Mouse (Mus musculus) hindbrain, postnatal 0 days (tissue): ENCODE data around the gene Slc43a1. TPM values are rescaled to one million over a fixed set of nuclear protein-coding genes. Genes with fewer than 3 reads are reported as not detected.
"Not testable (repeated sequence)": the region's sequence is repeated elsewhere in the genome, so short reads cannot be mapped to it uniquely, and the experiment has no call there.

Experiments used
- ATAC-seq: fragments of 200-750 bp; cut with Nextera tagmentation; 2 replicates; pipeline ENCODE4 v1.8.0; 2017; ENCODE audit warnings: mild to moderate bottlenecking, moderate TSS enrichment, moderate library complexity
- DNase-seq: peaks from one replicate; pipeline ENCODE4 v3.0.0-alpha.2; 2015; ENCODE audit warnings: low spot score
- H3K27ac ChIP-seq: fragments of 300-500 bp; sonication (generic); 2 replicates; pipeline ENCODE4 v1.5.1; 2014; ENCODE audit warnings: mild to moderate bottlenecking
- H3K27me3 ChIP-seq: fragments of 300-500 bp; sonication (generic); 2 replicates; pipeline ENCODE4 v1.6.1; 2014; ENCODE audit warnings: low read length, mixed read lengths; ENCODE audit not compliant: insufficient read depth
- H3K36me3 ChIP-seq: fragments of 300-500 bp; sonication (generic); 2 replicates; pipeline ENCODE4 v1.6.1; 2014; ENCODE audit warnings: low read length, mixed read lengths; ENCODE audit not compliant: insufficient read depth
- H3K4me1 ChIP-seq: fragments of 300-500 bp; sonication (generic); 2 replicates; pipeline ENCODE4 v1.6.1; 2014; ENCODE audit warnings: antibody characterized with exemption, low read length, mixed read lengths; ENCODE audit not compliant: insufficient read depth
- H3K4me2 ChIP-seq: fragments of 300-500 bp; sonication (generic); 2 replicates; pipeline ENCODE4 v1.6.1; 2014; ENCODE audit warnings: low read depth, mild to moderate bottlenecking, low read length, moderate library complexity, mixed read lengths
- H3K4me3 ChIP-seq: fragments of 300-500 bp; sonication (generic); 2 replicates; pipeline ENCODE4 v1.5.1; 2014; ENCODE audit warnings: low read length
- H3K9ac ChIP-seq: fragments of 300-500 bp; sonication (generic); replicated peaks from 2 replicates; pipeline ENCODE4 v1.6.1; 2014; ENCODE audit warnings: mild to moderate bottlenecking, low read length, moderate library complexity, mixed read lengths
- H3K9me3 ChIP-seq: fragments of 300-500 bp; sonication (generic); 2 replicates; pipeline ENCODE4 v1.6.1; 2016; ENCODE audit warnings: low read length, mixed read lengths
- CTCF ChIP-seq: IDR thresholded peaks from 2 replicates; pipeline ENCODE4 v1.5.1; 2016; ENCODE audit warnings: antibody characterized with exemption, control low read depth, low read depth
- WGBS: fragments of 180-500 bp; shearing (Covaris S2); extraction: QIAGEN DNeasy Blood & Tissue Kit; methylation state at CpG from one replicate; pipeline ENCODE4 v1.1.7; 2014; 5-methylcytosine and 5-hydroxymethylcytosine counted together
- polyA plus RNA-seq: library from polyadenylated mRNA; unstranded; fragments of >200 nt; fragmentation: Nextera tagmentation; extraction: Ambion mirVana; gene quantifications from 2 replicates; pipeline ENCODE4 v1.2.1, GENCODE M21; 2015
- total RNA-seq: library from RNA; depleted of rRNA; stranded (reverse); fragments of >200 nt; gene quantifications from 2 replicates; pipeline ENCODE4 v1.2.3, GENCODE M21; 2014; rRNA removed

The Slc43a1 gene
- total and polyA plus RNA-seq, 2 experiments from 2014 or later: 1.3 to 5.8 TPM

- no peak overlapping the region; the same call in 1 of the 2 replicates for H3K27ac ChIP-seq
Measured at GRCm38 (mm10) chr2:84889316-84890044, 50.8 kb downstream of the Slc43a1 start.

GRCm38 (mm10) chr2:84890045-84890340 is 51.3 kb downstream of the Slc43a1 start:
- peak; percentile 83 for TF ChIP-seq CTCF
- Histone ChIP-seq H3K9ac (no peak overlapping the region), H3K4me1 (no peaks in the 10 kb centered on the region; the same call in none of the 2 replicates), H3K4me2 (no peak overlapping the region), H3K4me3 (no peak overlapping the region), H3K9me3 (no peaks in the 10 kb centered on the region), H3K27me3 (peaks cover 20% of the 10 kb centered on the region; the same call in 1 of the 2 replicates), H3K27ac (no peak overlapping the region), H3K36me3 (no peaks in the 10 kb centered on the region)
- ATAC-seq (peak; percentile 33; the same call in 1 of the 2 replicates), DNase-seq (peak; percentile 88)
- WGBS: under 1% methylated on average over 5 of the region's 5 CpGs

More at GRCm38 (mm10) chr2:84889316-84890044, 50.8 kb downstream of the Slc43a1 start:
- Histone ChIP-seq H3K4me1 (no peaks in the 10 kb centered on the region; the same call in none of the 2 replicates), H3K9ac (peak overlapping the region; percentile 37; the same call in 1 of the 2 replicates), H3K9me3 (no peaks in the 10 kb centered on the region), H3K36me3 (no peaks in the 10 kb centered on the region), H3K27me3 (peaks cover 25% of the 10 kb centered on the region; the same call in 1 of the 2 replicates), H3K4me2 (peak overlapping the region; percentile 60), H3K4me3 (peak overlapping the region; percentile 32)
- TF ChIP-seq CTCF: no peak
- DNase-seq (no peak), ATAC-seq (0 out of 2 replicates have a peak, but pooled peaks have one; percentile 1)
- WGBS: 11% methylated on average over 14 of the region's 14 CpGs

GRCm38 (mm10) chr2:84893359-84893758 is 54.7 kb downstream of the Slc43a1 start:
- Histone ChIP-seq H3K36me3 (no peaks in the 10 kb centered on the region), H3K9ac (no peak overlapping the region), H3K4me2 (no peak overlapping the region), H3K4me3 (no peak overlapping the region), H3K27me3 (0 out of 2 replicates have a peak, but pooled peaks cover 3% of the 10 kb centered on the region), H3K27ac (no peak overlapping the region), H3K4me1 (no peaks in the 10 kb centered on the region; the same call in 1 of the 2 replicates), H3K9me3 (no peaks in the 10 kb centered on the region)
- no peak for ATAC-seq
- TF ChIP-seq CTCF: no peak
- no peak for DNase-seq
- WGBS: 50% methylated on average over 6 of the region's 6 CpGs

GRCm38 (mm10) chr2:84895495-84896198 is 57.0 kb downstream of the Slc43a1 start:
- ATAC-seq: no peak
- H3K9ac ChIP-seq: no peak overlapping the region
- TF ChIP-seq CTCF: no peak

GRCm38 (mm10) chr2:84896686-84897085 is 58.0 kb downstream of the Slc43a1 start:
- not testable (repeated sequence) for H3K4me2 ChIP-seq, H3K4me1 ChIP-seq, H3K9me3 ChIP-seq, H3K9ac ChIP-seq, DNase-seq, ATAC-seq, H3K36me3 ChIP-seq, H3K27me3 ChIP-seq, H3K27ac ChIP-seq, H3K4me3 ChIP-seq
- WGBS: 94% methylated on average over 6 of the region's 6 CpGs

More at GRCm38 (mm10) chr2:84895495-84896198, 57.0 kb downstream of the Slc43a1 start:
- no peaks in the 10 kb centered on the region for H3K4me1 ChIP-seq
- H3K4me3 ChIP-seq: no peak overlapping the region
- H3K4me2 ChIP-seq: no peak overlapping the region
- DNase-seq: no peak
- 0 out of 2 replicates have a peak, but pooled peaks cover 3% of the 10 kb centered on the region for H3K27me3 ChIP-seq
- WGBS: 77% methylated on average over 4 of the region's 4 CpGs
- H3K27ac ChIP-seq: no peak overlapping the region
- H3K9me3 ChIP-seq: no peaks in the 10 kb centered on the region
- H3K36me3 ChIP-seq: no peaks in the 10 kb centered on the region

GRCm38 (mm10) chr2:84912722-84913121 is 74.1 kb downstream of the Slc43a1 start:
- no peak for TF ChIP-seq CTCF
- Histone ChIP-seq H3K4me3 (no peak overlapping the region), H3K4me2 (no peak overlapping the region), H3K36me3 (no peaks in the 10 kb centered on the region), H3K4me1 (no peaks in the 10 kb centered on the region), H3K9me3 (no peaks in the 10 kb centered on the region), H3K27ac (no peak overlapping the region), H3K27me3 (no peaks in the 10 kb centered on the region), H3K9ac (no peak overlapping the region)
- WGBS: 53% methylated on average over 3 of the region's 3 CpGs
- no peak for ATAC-seq
- DNase-seq: no peak

Other genes with a start within 250 kb of the Slc43a1 start
- gene Ctnnd1, start 188.1 kb upstream of the Slc43a1 start, total RNA-seq: 75.7 and 86.5 TPM in 2 replicates
- 12.7 and 15.8 TPM in 2 replicates for gene Ctnnd1, start 188.1 kb upstream of the Slc43a1 start, polyA plus RNA-seq
- gene Btbd18, start 179.8 kb upstream of the Slc43a1 start, total RNA-seq: not detected in 2 replicates
- gene Btbd18, start 179.8 kb upstream of the Slc43a1 start, polyA plus RNA-seq: 0.50 and 0.68 TPM in 2 replicates
- 271 and 302 TPM in 2 replicates for gene Selenoh, start 168.1 kb upstream of the Slc43a1 start, total RNA-seq
- 247 and 248 TPM in 2 replicates for gene Selenoh, start 168.1 kb upstream of the Slc43a1 start, polyA plus RNA-seq
- gene Gm28635, start 160.8 kb upstream of the Slc43a1 start, total RNA-seq: not detected in 2 replicates
- gene Gm28635, start 160.8 kb upstream of the Slc43a1 start, polyA plus RNA-seq: not detected in 2 replicates
- gene Med19, start 160.4 kb upstream of the Slc43a1 start, total RNA-seq: 31.4 and 31.6 TPM in 2 replicates
- gene Med19, start 160.4 kb upstream of the Slc43a1 start, polyA plus RNA-seq: 47.4 and 47.5 TPM in 2 replicates
- gene Tmx2, start 159.7 kb upstream of the Slc43a1 start, total RNA-seq: 133 and 150 TPM in 2 replicates
- gene Tmx2, start 159.7 kb upstream of the Slc43a1 start, polyA plus RNA-seq: 342 and 347 TPM in 2 replicates
- 38.2 and 41.3 TPM in 2 replicates for gene Zdhhc5, start 123.7 kb upstream of the Slc43a1 start, total RNA-seq
- gene Zdhhc5, start 123.7 kb upstream of the Slc43a1 start, polyA plus RNA-seq: 14.6 and 16.8 TPM in 2 replicates
- gene Clp1, start 111.5 kb upstream of the Slc43a1 start, total RNA-seq: 6.3 and 14.3 TPM in 2 replicates
- gene Clp1, start 111.5 kb upstream of the Slc43a1 start, polyA plus RNA-seq: 11.2 and 12.0 TPM in 2 replicates
- gene Ypel4, start 104.8 kb upstream of the Slc43a1 start, total RNA-seq: 10.0 and 16.8 TPM in 2 replicates
- 12.3 and 13.1 TPM in 2 replicates for gene Ypel4, start 104.8 kb upstream of the Slc43a1 start, polyA plus RNA-seq
- 2.9 and 4.3 TPM in 2 replicates for gene Gm19426, start 95.2 kb upstream of the Slc43a1 start, total RNA-seq
- 3.8 and 6.1 TPM in 2 replicates for gene Gm19426, start 95.2 kb upstream of the Slc43a1 start, polyA plus RNA-seq
- gene Serping1, start 63.4 kb upstream of the Slc43a1 start, total RNA-seq: 28.5 and 36.5 TPM in 2 replicates
- 40.9 and 46.5 TPM in 2 replicates for gene Serping1, start 63.4 kb upstream of the Slc43a1 start, polyA plus RNA-seq
- 12.8 and 22.6 TPM in 2 replicates for gene Ube2l6, start 40.0 kb upstream of the Slc43a1 start, total RNA-seq
- gene Ube2l6, start 40.0 kb upstream of the Slc43a1 start, polyA plus RNA-seq: 16.8 and 17.7 TPM in 2 replicates
- 0.75 TPM in 1 of 2 replicates, not detected in the other for gene Smtnl1, start 16.2 kb upstream of the Slc43a1 start, total RNA-seq
- gene Smtnl1, start 16.2 kb upstream of the Slc43a1 start, polyA plus RNA-seq: not detected in 2 replicates
- gene Timm10, start 11.9 kb upstream of the Slc43a1 start, total RNA-seq: 44.5 and 57.3 TPM in 2 replicates
- 82.5 and 91.7 TPM in 2 replicates for gene Timm10, start 11.9 kb upstream of the Slc43a1 start, polyA plus RNA-seq
- 10.1 and 12.2 TPM in 2 replicates for gene Rtn4rl2, start 47.9 kb downstream of the Slc43a1 start, total RNA-seq
- gene Rtn4rl2, start 47.9 kb downstream of the Slc43a1 start, polyA plus RNA-seq: 4.2 and 4.3 TPM in 2 replicates
- gene Slc43a3, start 97.7 kb downstream of the Slc43a1 start, total RNA-seq: 4.9 and 9.7 TPM in 2 replicates
- 4.1 and 6.4 TPM in 2 replicates for gene Slc43a3, start 97.7 kb downstream of the Slc43a1 start, polyA plus RNA-seq
- not detected in 2 replicates for gene Prg2, start 141.6 kb downstream of the Slc43a1 start, total RNA-seq
- gene Prg2, start 141.6 kb downstream of the Slc43a1 start, polyA plus RNA-seq: not detected in 2 replicates
- not detected in 2 replicates for gene Prg3, start 149.4 kb downstream of the Slc43a1 start, total RNA-seq
- not detected in 2 replicates for gene Prg3, start 149.4 kb downstream of the Slc43a1 start, polyA plus RNA-seq
- 178 and 196 TPM in 2 replicates for gene Ssrp1, start 198.4 kb downstream of the Slc43a1 start, total RNA-seq
- 141 and 142 TPM in 2 replicates for gene Ssrp1, start 198.4 kb downstream of the Slc43a1 start, polyA plus RNA-seq
- gene P2rx3, start 198.6 kb downstream of the Slc43a1 start, total RNA-seq: 1.1 and 1.7 TPM in 2 replicates
- 2.6 and 3.3 TPM in 2 replicates for gene P2rx3, start 198.6 kb downstream of the Slc43a1 start, polyA plus RNA-seq
- gene Tnks1bp1, start 209.2 kb downstream of the Slc43a1 start, total RNA-seq: 70.0 and 113 TPM in 2 replicates
- 17.4 and 19.3 TPM in 2 replicates for gene Tnks1bp1, start 209.2 kb downstream of the Slc43a1 start, polyA plus RNA-seq